Comparison of ENCODE assay signal across 7 mouse cellular contexts in genomic region chr16:20620751-20621190, GRCm38 (mm10). TPM values are rescaled to one million over a fixed set of nuclear protein-coding genes. Genes with fewer than 3 reads are reported as not detected.
DNase-seq lines count a peak whose midpoint lies in the region; ATAC-seq and TF ChIP-seq lines count a peak whose summit lies in the region.

No protein-coding gene starts in this region.

- H3K36me3 ChIP-seq in forebrain, embryonic 16.5 days (ENCODE audit: control insufficient read depth, insufficient read depth) = no peaks in the 10 kb centered on the region
- no peaks in the 10 kb centered on the region for H3K36me3 ChIP-seq in liver, embryonic 13.5 days
- H3K36me3 ChIP-seq in stomach, postnatal 0 days (ENCODE audit: control insufficient read depth, insufficient read depth, low read length) = no peaks in the 10 kb centered on the region

- H3K4me3 ChIP-seq in left cerebral cortex, adult 2 months = peak overlapping the region; percentile 80
- peak overlapping the region; percentile 78 for H3K4me3 ChIP-seq in forebrain, embryonic 16.5 days (replicated peaks; ENCODE audit: low read length)
- peak overlapping the region; percentile 69 for H3K4me3 ChIP-seq in liver, embryonic 13.5 days (replicated peaks)
- H3K4me3 ChIP-seq in stomach, postnatal 0 days (ENCODE audit: low read depth, low read length) = peak overlapping the region; percentile 63

- H3K9ac ChIP-seq in forebrain, embryonic 16.5 days (replicated peaks; ENCODE audit: low read depth, low read length) = peak overlapping the region; percentile 72
- peak overlapping the region; percentile 71 for H3K9ac ChIP-seq in liver, embryonic 13.5 days
- H3K9ac ChIP-seq in stomach, postnatal 0 days (ENCODE audit: low read length) = peak overlapping the region; percentile 38; the same call in 1 of the 2 replicates

- H3K4me1 ChIP-seq in forebrain, embryonic 16.5 days (replicated peaks; ENCODE audit: control insufficient read depth, insufficient read depth, low read length) = peaks cover 16% of the 10 kb centered on the region
- H3K4me1 ChIP-seq in liver, embryonic 13.5 days (replicated peaks) = peaks cover 35% of the 10 kb centered on the region
- peaks cover 6% of the 10 kb centered on the region for H3K4me1 ChIP-seq in stomach, postnatal 0 days (replicated peaks; ENCODE audit: control insufficient read depth, insufficient read depth)

- H3K4me2 ChIP-seq in forebrain, embryonic 16.5 days (ENCODE audit: low read length) = peak overlapping the region; percentile 92
- H3K4me2 ChIP-seq in liver, embryonic 13.5 days = peak overlapping the region; percentile 95
- H3K4me2 ChIP-seq in stomach, postnatal 0 days (replicated peaks; ENCODE audit: low read depth) = peak overlapping the region; percentile 100

- ATAC-seq in forebrain, embryonic 16.5 days = peak; percentile 18
- no peak for ATAC-seq in liver, embryonic 13.5 days (ENCODE audit: low read depth)
- ATAC-seq in stomach, postnatal 0 days (ENCODE audit: low FRiP score, low TSS enrichment) = peak; percentile 21; the same call in 1 of the 2 replicates

- no peak for TF ChIP-seq EP300 in stomach, postnatal 0 days (optimal IDR thresholded peaks at IDR 0.05)

- H3K27me3 ChIP-seq in forebrain, embryonic 16.5 days (replicated peaks; ENCODE audit: control insufficient read depth, insufficient read depth, low read length) = no peaks in the 10 kb centered on the region
- peaks cover 69% of the 10 kb centered on the region for H3K27me3 ChIP-seq in liver, embryonic 13.5 days
- no peaks in the 10 kb centered on the region for H3K27me3 ChIP-seq in stomach, postnatal 0 days (ENCODE audit: control insufficient read depth, insufficient read depth, low read length)

- no peak for TF ChIP-seq CTCF in left cerebral cortex, adult 2 months (IDR thresholded peaks at IDR 0.05)
- TF ChIP-seq CTCF in stomach, postnatal 0 days (IDR thresholded peaks at IDR 0.05; ENCODE audit: low read depth) = no peak

- intact Hi-C loops in left cerebral cortex, adult 2 months (cut with DNase I) = loop anchor here (5.0 kb wide), 1 partner anchor 123 kb away; the partner anchor contains the start of gene Eif2b5
- intact Hi-C loops in left cerebral cortex, postnatal 4 days (cut with DNase I) = no loop called here

- no peaks in the 10 kb centered on the region for H3K9me3 ChIP-seq in forebrain, embryonic 16.5 days (ENCODE audit: control insufficient read depth, low read length)
- H3K9me3 ChIP-seq in liver, embryonic 13.5 days (replicated peaks) = no peaks in the 10 kb centered on the region
- no peaks in the 10 kb centered on the region for H3K9me3 ChIP-seq in stomach, postnatal 0 days (ENCODE audit: control insufficient read depth, low read length)

- peak overlapping the region; percentile 85 for H3K27ac ChIP-seq in left cerebral cortex, adult 2 months
- peak overlapping the region; percentile 92 for H3K27ac ChIP-seq in forebrain, embryonic 16.5 days (ENCODE audit: low read length)
- H3K27ac ChIP-seq in liver, embryonic 13.5 days = no peak overlapping the region
- no peak overlapping the region for H3K27ac ChIP-seq in stomach, postnatal 0 days (replicated peaks)

- DNase-seq in left cerebral cortex, adult 2 months (ENCODE audit: extremely low spot score in 1 of 2, low spot score in 2 of 2) = peak in 1 of 2 experiments; percentile 33
- no peak for DNase-seq in left cerebral cortex, postnatal 4 days
- peak; percentile 49 for DNase-seq in ZHBTc4 (ENCODE audit: low read depth, low spot score)
- no peak for DNase-seq in liver, embryonic 13.5 days
- DNase-seq in stomach, postnatal 0 days (ENCODE audit: low spot score) = no peak
- DNase-seq in urinary bladder, postnatal 36 days (ENCODE audit: low spot score in 2 of 2) = no peak

- 0% methylated on average over 32 of the region's 32 CpGs for WGBS in forebrain, embryonic 16.5 days
- 1% methylated on average over 32 of the region's 32 CpGs for WGBS in liver, embryonic 13.5 days (ENCODE audit: insufficient replicate concordance)
- under 1% methylated on average over 28 of the region's 32 CpGs for WGBS in stomach, postnatal 0 days

RNA-seq across cellular contexts. Expression of gene Camk2n2, which starts 0.3 kb away (rescaled TPM):
- total RNA-seq in left cerebral cortex, adult 2 months (2021) = 100 to 1,000 TPM; 178 to 192 TPM
- 100 to 1,000 TPM; 197 to 204 TPM for total RNA-seq in left cerebral cortex, postnatal 4 days (2021)
- polyA plus RNA-seq in forebrain, embryonic 16.5 days (2015; fragmentation: Nextera tagmentation; extraction: Ambion mirVana) = 18.8 and 22.5 TPM in 2 replicates
- 0.10 and 0.30 TPM in 2 replicates for polyA plus RNA-seq in liver, embryonic 13.5 days (2015; fragmentation: Nextera tagmentation; extraction: Ambion mirVana)
- polyA plus RNA-seq in stomach, postnatal 0 days (2015; fragmentation: Nextera tagmentation; extraction: Ambion mirVana) = 0.74 and 1.2 TPM in 2 replicates

RNA-seq across cellular contexts. Expression of gene Ece2, which starts 8.9 kb away (rescaled TPM):
- 10 to 100 TPM; 24.7 to 28.9 TPM for total RNA-seq in left cerebral cortex, adult 2 months (2021)
- total RNA-seq in left cerebral cortex, postnatal 4 days (2021) = 10 to 100 TPM; 28.6 to 33.0 TPM
- 12.4 and 17.0 TPM in 2 replicates for polyA plus RNA-seq in forebrain, embryonic 16.5 days (2015; fragmentation: Nextera tagmentation; extraction: Ambion mirVana)
- polyA plus RNA-seq in liver, embryonic 13.5 days (2015; fragmentation: Nextera tagmentation; extraction: Ambion mirVana) = 0.20 and 0.39 TPM in 2 replicates
- 0.61 and 0.89 TPM in 2 replicates for polyA plus RNA-seq in stomach, postnatal 0 days (2015; fragmentation: Nextera tagmentation; extraction: Ambion mirVana)

RNA-seq across cellular contexts. Expression of gene Alg3, which starts 9.2 kb away (rescaled TPM):
- 10 to 100 TPM; 11.8 to 12.2 TPM for total RNA-seq in left cerebral cortex, adult 2 months (2021)
- 10 to 100 TPM; 10.9 to 13.9 TPM for total RNA-seq in left cerebral cortex, postnatal 4 days (2021)
- 30.9 and 34.0 TPM in 2 replicates for polyA plus RNA-seq in forebrain, embryonic 16.5 days (2015; fragmentation: Nextera tagmentation; extraction: Ambion mirVana)
- 27.6 and 29.0 TPM in 2 replicates for polyA plus RNA-seq in liver, embryonic 13.5 days (2015; fragmentation: Nextera tagmentation; extraction: Ambion mirVana)
- 24.5 and 25.8 TPM in 2 replicates for polyA plus RNA-seq in stomach, postnatal 0 days (2015; fragmentation: Nextera tagmentation; extraction: Ambion mirVana)

RNA-seq across cellular contexts. Expression of gene Gm49333, which starts 9.4 kb away (rescaled TPM):
- total RNA-seq in left cerebral cortex, adult 2 months (2021) = under 1 TPM in 1 of 2 experiments, not detected in 1; 0.33 TPM
- not detected for total RNA-seq in left cerebral cortex, postnatal 4 days (2021)
- polyA plus RNA-seq in forebrain, embryonic 16.5 days (2015; fragmentation: Nextera tagmentation; extraction: Ambion mirVana) = not detected in 2 replicates
- not detected in 2 replicates for polyA plus RNA-seq in liver, embryonic 13.5 days (2015; fragmentation: Nextera tagmentation; extraction: Ambion mirVana)
- not detected in 2 replicates for polyA plus RNA-seq in stomach, postnatal 0 days (2015; fragmentation: Nextera tagmentation; extraction: Ambion mirVana)

RNA-seq across cellular contexts. Expression of gene Eef1akmt4, which starts 9.4 kb away (rescaled TPM):
- 1 to 10 TPM; 1.8 to 2.4 TPM for total RNA-seq in left cerebral cortex, adult 2 months (2021)
- 1 to 10 TPM; 3.4 to 3.9 TPM for total RNA-seq in left cerebral cortex, postnatal 4 days (2021)
- 15.4 and 16.4 TPM in 2 replicates for polyA plus RNA-seq in forebrain, embryonic 16.5 days (2015; fragmentation: Nextera tagmentation; extraction: Ambion mirVana)
- 21.5 and 23.7 TPM in 2 replicates for polyA plus RNA-seq in liver, embryonic 13.5 days (2015; fragmentation: Nextera tagmentation; extraction: Ambion mirVana)
- 19.2 and 21.4 TPM in 2 replicates for polyA plus RNA-seq in stomach, postnatal 0 days (2015; fragmentation: Nextera tagmentation; extraction: Ambion mirVana)

Comparison
In these comparisons a context has a peak if more than half of its experiments do, and no peak if none do; other contexts are left out.
1. H3K27ac ChIP-seq: peak in left cerebral cortex, adult 2 months (single experiment) and forebrain, embryonic 16.5 days (single experiment); none in liver, embryonic 13.5 days (single experiment) and stomach, postnatal 0 days (single experiment).
2. Peak in every context shown above with its lines, with median percentiles within 50 percentile points of each other: H3K4me3 ChIP-seq, H3K4me2 ChIP-seq and H3K9ac ChIP-seq.